Mouse (Mus musculus): ENCODE results near the gene Smyd3. TPM values are rescaled to one million over a fixed set of nuclear protein-coding genes. Genes with fewer than 3 reads are reported as not detected.

Smyd3 gene
- polyA plus RNA-seq, 1 experiment from 2014 or later, result 12.1 TPM

GRCm38 (mm10) chr1:179476461-179477156 lies 41.2 kb downstream of the Smyd3 start:
- TF ChIP-seq EP300 (optimal IDR thresholded peaks at IDR 0.05) (no peak), CTCF (IDR thresholded peaks at IDR 0.05; ENCODE audit: low read depth) (peak; percentile 56)
- Histone ChIP-seq H3K9me3 (ENCODE audit: control insufficient read depth, low read length) (0 out of 2 replicates have a peak, but pooled peaks cover 5% of the 10 kb centered on the region), H3K36me3 (ENCODE audit: control insufficient read depth, insufficient read depth, low read length) (no peaks in the 10 kb centered on the region), H3K4me2 (replicated peaks; ENCODE audit: low read depth) (no peak overlapping the region), H3K9ac (ENCODE audit: low read length) (no peak overlapping the region), H3K4me3 (ENCODE audit: low read depth, low read length) (no peak overlapping the region), H3K27me3 (ENCODE audit: control insufficient read depth, insufficient read depth, low read length) (no peaks in the 10 kb centered on the region), H3K27ac (replicated peaks) (no peak overlapping the region), H3K4me1 (replicated peaks; ENCODE audit: control insufficient read depth, insufficient read depth) (no peaks in the 10 kb centered on the region)
- ATAC-seq (ENCODE audit: low FRiP score, low TSS enrichment) (no peak), DNase-seq (ENCODE audit: low spot score) (no peak)
- WGBS, result 58% methylated on average over 6 of the region's 6 CpGs

DNA sequence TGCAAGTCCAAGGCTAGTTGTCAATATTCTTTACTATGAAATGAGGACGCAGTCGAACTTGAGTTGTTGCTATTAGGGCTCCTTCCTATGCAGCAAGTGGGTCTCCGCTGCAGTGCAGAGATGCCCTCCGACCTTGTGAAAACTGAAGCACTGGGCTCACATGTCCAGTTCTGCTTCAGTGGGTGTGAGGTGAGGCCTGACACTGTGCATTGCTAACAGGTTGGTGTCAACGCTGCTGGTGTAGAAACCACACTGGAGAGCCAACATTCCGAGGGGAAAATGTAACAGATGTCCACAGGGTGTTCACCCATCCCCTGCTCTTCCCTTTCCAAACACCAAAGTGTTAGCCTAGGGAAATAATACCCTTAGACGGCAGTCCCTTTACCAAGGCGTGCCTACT lies 43.1 kb downstream of the Smyd3 start:
- WGBS, result 81% methylated on average over 8 of the region's 8 CpGs
- Histone ChIP-seq H3K9ac (ENCODE audit: low read length) (no peak overlapping the region), H3K27ac (replicated peaks) (no peak overlapping the region), H3K27me3 (ENCODE audit: control insufficient read depth, insufficient read depth, low read length) (no peaks in the 10 kb centered on the region), H3K4me1 (replicated peaks; ENCODE audit: control insufficient read depth, insufficient read depth) (no peaks in the 10 kb centered on the region), H3K4me3 (ENCODE audit: low read depth, low read length) (no peak overlapping the region), H3K36me3 (ENCODE audit: control insufficient read depth, insufficient read depth, low read length) (no peaks in the 10 kb centered on the region), H3K9me3 (ENCODE audit: control insufficient read depth, low read length) (0 out of 2 replicates have a peak, but pooled peaks cover 5% of the 10 kb centered on the region), H3K4me2 (replicated peaks; ENCODE audit: low read depth) (no peak overlapping the region)
- ATAC-seq (ENCODE audit: low FRiP score, low TSS enrichment) (no peak), DNase-seq (ENCODE audit: low spot score) (no peak)
- TF ChIP-seq EP300 (optimal IDR thresholded peaks at IDR 0.05), result no peak
- no peak for TF ChIP-seq CTCF (IDR thresholded peaks at IDR 0.05; ENCODE audit: low read depth)

- H3K4me3 ChIP-seq (ENCODE audit: low read depth, low read length), result no peak overlapping the region
- no peaks in the 10 kb centered on the region for H3K36me3 ChIP-seq (ENCODE audit: control insufficient read depth, insufficient read depth, low read length)
- 0 out of 2 replicates have a peak, but pooled peaks cover 5% of the 10 kb centered on the region for H3K9me3 ChIP-seq (ENCODE audit: control insufficient read depth, low read length)
- H3K27me3 ChIP-seq (ENCODE audit: control insufficient read depth, insufficient read depth, low read length), result no peaks in the 10 kb centered on the region
- no peak for DNase-seq (ENCODE audit: low spot score)
- 63% methylated on average over 17 of the region's 17 CpGs for WGBS
- no peak overlapping the region for H3K9ac ChIP-seq (ENCODE audit: low read length)
- TF ChIP-seq CTCF (IDR thresholded peaks at IDR 0.05; ENCODE audit: low read depth) (no peak), EP300 (optimal IDR thresholded peaks at IDR 0.05) (no peak)
- no peak for ATAC-seq (ENCODE audit: low FRiP score, low TSS enrichment)
- H3K4me1 ChIP-seq (replicated peaks; ENCODE audit: control insufficient read depth, insufficient read depth), result no peaks in the 10 kb centered on the region
- no peak overlapping the region for H3K27ac ChIP-seq (replicated peaks)
- H3K4me2 ChIP-seq (replicated peaks; ENCODE audit: low read depth), result no peak overlapping the region
These were observed 43.8 kb downstream of the Smyd3 start for GRCm38 (mm10) chr1:179473920-179474643.

DNA sequence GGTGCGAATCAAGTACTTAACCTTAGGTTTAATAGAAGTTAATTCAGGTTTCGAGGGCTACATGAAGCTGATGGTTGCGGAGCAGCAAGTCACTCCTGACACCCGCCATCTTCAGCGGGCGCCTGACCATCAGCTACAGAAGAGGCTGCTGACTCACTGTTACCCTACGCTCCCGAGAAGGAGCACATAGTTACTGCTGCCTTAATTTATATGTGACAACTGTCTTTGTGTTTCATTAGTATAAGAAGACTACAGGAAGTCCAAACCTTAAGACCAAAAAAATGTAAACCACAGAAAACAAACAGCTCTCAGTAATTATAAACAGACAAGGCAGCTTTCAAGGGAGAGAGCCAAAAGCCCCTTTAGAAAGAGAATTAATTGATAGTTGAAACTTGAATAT lies 49.9 kb downstream of the Smyd3 start:
- DNase-seq (ENCODE audit: low spot score) (no peak), ATAC-seq (ENCODE audit: low FRiP score, low TSS enrichment) (no peak)
- Histone ChIP-seq H3K9me3 (ENCODE audit: control insufficient read depth, low read length) (0 out of 2 replicates have a peak, but pooled peaks cover 5% of the 10 kb centered on the region), H3K4me1 (replicated peaks; ENCODE audit: control insufficient read depth, insufficient read depth) (no peaks in the 10 kb centered on the region), H3K4me2 (replicated peaks; ENCODE audit: low read depth) (no peak overlapping the region), H3K27ac (replicated peaks) (no peak overlapping the region), H3K27me3 (ENCODE audit: control insufficient read depth, insufficient read depth, low read length) (no peaks in the 10 kb centered on the region), H3K4me3 (ENCODE audit: low read depth, low read length) (no peak overlapping the region), H3K9ac (ENCODE audit: low read length) (no peak overlapping the region), H3K36me3 (ENCODE audit: control insufficient read depth, insufficient read depth, low read length) (no peaks in the 10 kb centered on the region)
- TF ChIP-seq CTCF (IDR thresholded peaks at IDR 0.05; ENCODE audit: low read depth), result no peak
- TF ChIP-seq EP300 (optimal IDR thresholded peaks at IDR 0.05), result no peak
- 73% methylated on average over 8 of the region's 8 CpGs for WGBS

GRCm38 (mm10) chr1:179462376-179462775 lies 55.5 kb downstream of the Smyd3 start:
- H3K36me3 ChIP-seq (ENCODE audit: control insufficient read depth, insufficient read depth, low read length), result no peaks in the 10 kb centered on the region
- ATAC-seq (ENCODE audit: low FRiP score, low TSS enrichment), result no peak
- H3K27ac ChIP-seq (replicated peaks), result no peak overlapping the region
- no peak overlapping the region for H3K4me2 ChIP-seq (replicated peaks; ENCODE audit: low read depth)
- H3K9ac ChIP-seq (ENCODE audit: low read length), result no peak overlapping the region
- WGBS, result 85% methylated on average over 5 of the region's 5 CpGs
- H3K9me3 ChIP-seq (ENCODE audit: control insufficient read depth, low read length), result no peaks in the 10 kb centered on the region
- no peak for DNase-seq (ENCODE audit: low spot score)
- no peak for TF ChIP-seq EP300 (optimal IDR thresholded peaks at IDR 0.05)
- no peak for TF ChIP-seq CTCF (IDR thresholded peaks at IDR 0.05; ENCODE audit: low read depth)
- H3K4me3 ChIP-seq (ENCODE audit: low read depth, low read length), result no peak overlapping the region
- no peaks in the 10 kb centered on the region for H3K27me3 ChIP-seq (ENCODE audit: control insufficient read depth, insufficient read depth, low read length)
- H3K4me1 ChIP-seq (replicated peaks; ENCODE audit: control insufficient read depth, insufficient read depth), result no peaks in the 10 kb centered on the region

Measured in stomach, postnatal 0 days (tissue).